Mouse (Mus musculus): ENCODE data around the gene Gucy2e.

- TF ChIP-seq POLR2A (IDR thresholded peaks at IDR 0.05; ENCODE audit: insufficient read depth, low read length) (no peak), CTCF (IDR thresholded peaks at IDR 0.05; ENCODE audit: low read depth, low read length) (no peak), EP300 (IDR thresholded peaks at IDR 0.05; ENCODE audit: insufficient read depth, low read depth, low read length) (no peak)
These were observed 27.4 kb upstream of the Gucy2e start for GRCm38 (mm10) chr11:69264276-69264675.

All from ES-Bruce4 (cell line).